Mouse (Mus musculus) forebrain, embryonic 16.5 days (tissue): ENCODE results near the gene Rps12. TPM values are rescaled to one million over a fixed set of nuclear protein-coding genes. Genes with fewer than 3 reads are reported as not detected.
A peak's percentile ranks its signal among the peaks of the same experiment; 100 is the strongest.

ENCODE experiments used
- ATAC-seq: fragments of 200-750 bp; cut with Nextera tagmentation; 2 replicates; pipeline ENCODE4 v1.8.0; 2017; ENCODE audit warnings: mild to moderate bottlenecking, moderate library complexity
- H3K27ac ChIP-seq: fragments of 300-500 bp; sonication (generic); 2 replicates; pipeline ENCODE4 v1.5.1; 2014; ENCODE audit warnings: low read length, control low read depth
- H3K27me3 ChIP-seq: fragments of 300-500 bp; sonication (generic); replicated peaks from 2 replicates; pipeline ENCODE4 v1.6.1; 2014; ENCODE audit warnings: low read length; ENCODE audit not compliant: control insufficient read depth, insufficient read depth
- H3K36me3 ChIP-seq: fragments of 300-500 bp; sonication (generic); 2 replicates; pipeline ENCODE4 v1.6.1; 2014; ENCODE audit not compliant: control insufficient read depth, insufficient read depth
- H3K4me1 ChIP-seq: fragments of 300-500 bp; sonication (generic); replicated peaks from 2 replicates; pipeline ENCODE4 v1.6.1; 2014; ENCODE audit warnings: low read length; ENCODE audit not compliant: control insufficient read depth, insufficient read depth
- H3K4me2 ChIP-seq: fragments of 300-500 bp; sonication (generic); 2 replicates; pipeline ENCODE4 v1.6.1; 2014; ENCODE audit warnings: mild to moderate bottlenecking, low read length, control low read depth
- H3K4me3 ChIP-seq: fragments of 300-500 bp; sonication (generic); replicated peaks from 2 replicates; pipeline ENCODE4 v1.5.1; 2014; ENCODE audit warnings: mild to moderate bottlenecking, low read length, control low read depth
- H3K9ac ChIP-seq: fragments of 300-500 bp; sonication (generic); replicated peaks from 2 replicates; pipeline ENCODE4 v1.6.1; 2014; ENCODE audit warnings: low read depth, low read length, control low read depth
- H3K9me3 ChIP-seq: fragments of 300-500 bp; sonication (generic); 2 replicates; pipeline ENCODE4 v1.6.1; 2016; ENCODE audit warnings: low read length; ENCODE audit not compliant: control insufficient read depth
- WGBS: fragments of 180-500 bp; shearing (Covaris S2); extraction: QIAGEN DNeasy Blood & Tissue Kit; methylation state at CpG from one replicate; pipeline ENCODE4 v1.1.7; 2014; 5-methylcytosine and 5-hydroxymethylcytosine counted together
- polyA plus RNA-seq: library from polyadenylated mRNA; unstranded; fragments of >200 nt; fragmentation: Nextera tagmentation; extraction: Ambion mirVana; gene quantifications from 2 replicates; pipeline ENCODE4 v1.2.1, GENCODE M21; 2015

The Rps12 gene
- polyA plus RNA-seq, result 105 and 109 TPM in 2 replicates

DNA sequence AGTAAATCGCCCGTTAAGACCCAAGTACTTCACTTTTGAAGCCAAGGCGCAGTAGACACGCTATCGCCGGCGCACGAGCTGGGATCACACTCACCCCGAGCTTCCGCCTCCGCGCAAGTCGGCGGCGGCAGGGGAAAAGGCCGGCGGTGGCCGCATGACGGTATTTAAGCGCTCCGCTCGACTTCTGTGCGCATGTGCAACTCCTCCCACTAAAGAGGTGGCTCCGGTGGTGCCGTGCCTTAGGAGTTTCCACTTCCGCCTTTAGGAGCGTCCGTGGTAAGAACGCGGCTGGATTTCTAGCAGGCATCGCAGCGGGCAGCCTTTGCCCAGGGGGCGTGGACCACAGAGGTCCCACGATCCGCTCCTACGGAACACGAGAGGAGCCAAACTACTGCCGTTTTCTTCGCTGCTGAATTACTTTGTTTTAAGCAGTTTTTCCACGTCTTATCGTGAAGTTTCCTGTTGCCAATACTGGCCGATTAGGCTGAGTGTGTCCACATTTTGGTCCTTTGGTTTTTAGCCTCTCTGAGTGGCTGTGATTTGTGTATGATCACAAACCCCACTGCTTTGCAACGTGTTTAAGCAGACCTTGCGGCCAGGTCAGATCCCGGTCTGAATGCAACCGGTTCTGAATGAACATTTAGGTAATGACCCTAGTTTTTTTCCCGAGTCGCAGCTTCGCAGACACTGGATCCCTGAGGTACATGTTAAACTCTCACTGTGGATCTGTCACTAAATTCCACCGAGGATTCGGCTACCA, at the start of gene Rps12:
Gene Rps12, minus strand, starts transcription at position 214 of the 760 bp plus-strand sequence.
- Histone ChIP-seq H3K4me1 (peaks cover 27% of the 10 kb centered on the region), H3K9me3 (no peaks in the 10 kb centered on the region), H3K36me3 (peaks cover 22% of the 10 kb centered on the region), H3K4me3 (peak within 1 kb of the TSS; percentile 91), H3K27ac (peak within 1 kb of the TSS; percentile 66), H3K9ac (peak within 1 kb of the TSS; percentile 89), H3K4me2 (peak within 1 kb of the TSS; percentile 98), H3K27me3 (no peaks in the 10 kb centered on the region)
- ATAC-seq, result peak; percentile 98
- WGBS, result under 1% methylated on average over 51 of the region's 51 CpGs

DNA sequence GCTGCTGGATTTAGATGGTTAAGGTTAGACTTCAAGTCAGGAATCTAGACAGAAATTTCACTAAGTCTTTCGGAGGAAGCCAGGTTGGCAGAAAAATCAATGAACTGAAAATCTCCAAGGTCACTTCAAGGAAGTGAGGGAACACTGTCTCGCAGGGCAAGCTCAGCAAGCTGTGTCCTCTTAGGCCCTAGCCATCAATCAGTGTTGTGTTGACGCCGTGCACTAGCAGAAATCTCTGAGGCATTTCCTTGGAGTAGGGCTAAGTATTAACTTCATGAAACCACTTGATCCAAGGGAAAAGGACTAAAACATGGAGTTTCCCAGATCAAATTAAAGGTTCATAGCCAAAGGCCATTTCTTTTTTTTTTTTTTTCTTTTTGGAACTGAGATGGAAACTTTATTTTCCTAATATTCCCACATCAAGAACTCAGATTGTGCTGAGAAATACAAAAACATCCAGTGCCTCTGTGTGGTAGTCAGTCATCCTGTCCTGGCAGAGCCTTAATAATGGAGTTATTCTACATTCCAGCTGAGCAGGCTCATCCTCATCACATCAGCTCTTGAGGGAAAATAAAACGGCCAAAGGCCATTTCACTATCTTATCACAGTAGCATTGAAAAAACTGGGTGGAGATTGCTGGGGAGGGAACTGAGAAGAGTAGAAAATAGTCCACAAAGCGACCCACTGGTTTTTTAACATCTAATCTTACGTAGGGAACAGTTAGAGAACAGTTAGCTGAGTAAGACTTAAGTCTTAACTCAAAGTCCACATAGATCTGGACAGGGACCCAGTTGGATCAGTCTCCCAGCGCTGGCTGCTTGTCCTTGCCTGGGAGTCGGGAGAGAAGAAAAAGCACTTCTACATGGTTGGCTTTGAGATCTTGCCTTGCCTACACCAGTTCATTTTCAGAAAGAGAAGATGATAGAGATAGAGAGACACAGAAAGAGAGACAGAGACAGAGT, 49.2 kb upstream of the Rps12 start:
- WGBS, result 83% methylated on average over 9 of the region's 9 CpGs
- no peaks in the 10 kb centered on the region for H3K27me3 ChIP-seq

DNA sequence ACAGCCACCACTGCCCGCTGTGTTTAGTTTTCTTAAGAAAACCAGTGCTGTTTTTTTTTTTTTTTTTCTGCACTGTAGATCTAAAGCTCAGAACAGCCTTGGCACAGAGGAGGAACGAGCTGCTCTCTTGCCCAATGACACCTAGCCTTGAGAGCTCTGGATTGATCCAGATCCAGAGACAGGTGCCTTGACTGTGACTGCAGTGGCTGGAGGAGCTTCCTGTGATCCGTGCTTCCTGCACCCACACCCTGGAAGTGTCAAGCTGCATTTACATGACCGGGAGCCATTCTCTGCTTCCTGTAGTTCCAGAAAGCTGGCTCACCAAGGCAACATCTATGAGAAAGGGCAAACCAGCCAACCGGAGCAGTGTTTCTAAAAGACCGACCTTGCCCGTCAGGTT, 39.4 kb upstream of the Rps12 start:
- Histone ChIP-seq H3K27ac (no peak overlapping the region), H3K4me2 (no peak overlapping the region), H3K27me3 (no peaks in the 10 kb centered on the region), H3K9ac (no peak overlapping the region), H3K36me3 (peaks cover 43% of the 10 kb centered on the region), H3K4me3 (no peak overlapping the region), H3K9me3 (no peaks in the 10 kb centered on the region), H3K4me1 (no peaks in the 10 kb centered on the region)
- 93% methylated on average over 7 of the region's 7 CpGs for WGBS
- ATAC-seq, result no peak

More for the DNA sequence above, 49.2 kb upstream of the Rps12 start:
- Histone ChIP-seq H3K4me1 (no peaks in the 10 kb centered on the region), H3K27ac (no peak overlapping the region), H3K4me3 (no peak overlapping the region), H3K9ac (no peak overlapping the region), H3K36me3 (no peaks in the 10 kb centered on the region), H3K4me2 (no peak overlapping the region), H3K9me3 (no peaks in the 10 kb centered on the region)
- no peak for ATAC-seq

DNA sequence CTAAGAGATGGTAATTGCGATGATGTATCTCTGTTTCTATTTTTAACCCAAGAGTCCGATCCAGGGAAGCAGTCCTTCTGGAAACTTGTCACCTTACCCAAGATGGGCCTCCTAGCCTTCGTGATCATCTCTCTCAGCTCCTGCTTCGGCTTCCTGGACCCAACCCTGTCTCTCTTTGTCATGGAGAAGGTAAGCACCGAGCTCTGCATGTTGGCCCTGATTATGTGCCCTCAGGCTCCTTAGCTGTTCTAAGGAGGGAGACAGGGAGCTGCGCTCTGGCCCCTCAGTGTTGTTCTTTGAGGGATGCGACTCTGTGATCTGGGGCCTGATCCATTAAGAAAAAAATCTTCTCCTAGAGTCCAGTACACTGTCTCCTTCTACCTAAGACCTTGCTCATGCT, 29.2 kb upstream of the Rps12 start:
- WGBS, result 93% methylated on average over 7 of the region's 7 CpGs
- H3K27ac ChIP-seq, result no peak overlapping the region
- H3K36me3 ChIP-seq, result peaks cover 19% of the 10 kb centered on the region
- 0 out of 2 replicates have a peak, but pooled peaks cover 3% of the 10 kb centered on the region for H3K4me1 ChIP-seq
- ATAC-seq, result no peak
- H3K9me3 ChIP-seq, result no peaks in the 10 kb centered on the region
- no peak overlapping the region for H3K4me2 ChIP-seq
- H3K27me3 ChIP-seq, result no peaks in the 10 kb centered on the region
- H3K9ac ChIP-seq, result no peak overlapping the region
- H3K4me3 ChIP-seq, result no peak overlapping the region

DNA sequence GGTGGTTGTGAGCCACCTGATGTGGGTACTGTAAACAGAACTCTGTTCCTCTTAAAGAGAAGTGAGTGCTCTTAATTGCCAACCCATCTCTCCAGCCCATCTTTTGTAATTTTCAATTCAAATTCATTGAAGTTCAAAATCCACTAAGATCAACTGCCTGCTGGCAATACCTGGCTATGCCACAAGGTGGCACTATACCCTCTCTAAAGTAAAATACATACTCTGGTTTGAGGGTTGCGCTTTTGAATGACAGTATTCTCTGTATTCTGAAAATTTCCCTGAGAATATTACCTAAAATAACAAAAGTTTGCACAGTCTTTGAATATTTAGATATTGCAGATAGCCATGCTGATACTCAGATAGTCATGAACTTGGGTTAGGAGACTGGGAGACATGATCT, 28.1 kb upstream of the Rps12 start:
- Histone ChIP-seq H3K4me1 (0 out of 2 replicates have a peak, but pooled peaks cover 3% of the 10 kb centered on the region), H3K9ac (no peak overlapping the region), H3K9me3 (no peaks in the 10 kb centered on the region), H3K4me2 (no peak overlapping the region), H3K36me3 (peaks cover 12% of the 10 kb centered on the region), H3K27me3 (no peaks in the 10 kb centered on the region), H3K27ac (no peak overlapping the region), H3K4me3 (no peak overlapping the region)
- 37% methylated on average over 1 of the region's 1 CpGs for whole genome bisulfite sequencing
- ATAC-seq, result peak; percentile 46

DNA sequence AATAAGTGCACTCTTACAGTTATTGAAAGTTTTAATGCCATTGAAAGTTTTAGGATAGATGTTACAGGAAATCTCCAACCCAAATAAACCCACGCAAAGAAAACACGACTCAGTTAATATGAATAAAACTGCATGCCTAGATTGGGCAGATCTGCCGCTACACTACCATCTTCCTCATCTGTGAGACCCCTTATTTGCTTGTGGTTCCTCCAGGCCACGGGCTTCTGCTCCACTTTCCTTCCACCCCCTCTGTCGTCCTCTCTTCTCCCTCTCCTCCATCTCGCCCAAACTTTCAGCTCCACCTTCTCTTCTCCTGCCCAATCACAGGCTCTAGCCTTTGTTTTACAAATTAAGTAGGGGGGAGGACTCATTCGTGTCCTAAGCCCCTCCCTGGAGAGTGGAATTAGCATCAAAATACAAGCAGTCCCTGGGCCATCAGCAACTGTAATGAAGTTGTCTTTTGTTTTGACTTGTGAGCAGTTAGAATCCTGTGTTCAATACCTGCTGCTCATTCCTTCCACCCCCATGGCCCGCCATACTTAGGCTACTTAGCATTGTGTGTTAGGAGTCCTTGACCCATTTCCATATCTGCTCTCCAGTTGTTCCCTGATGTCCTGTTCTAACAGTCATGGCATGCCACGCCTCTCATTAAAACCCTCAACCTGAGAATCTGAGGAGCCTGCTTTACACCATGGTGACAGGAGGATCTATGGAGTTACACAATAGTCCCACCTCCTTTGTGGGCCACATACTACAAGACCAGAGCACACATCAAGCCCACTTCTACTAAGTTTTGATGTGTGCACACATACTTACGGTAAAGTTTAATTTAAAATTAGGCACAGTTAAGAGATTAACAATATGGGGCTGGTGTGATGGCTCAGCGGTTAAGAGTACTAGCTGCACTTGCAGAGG, 26.0 kb upstream of the Rps12 start:
- ATAC-seq, result peak; percentile 62
- H3K4me1 ChIP-seq, result 0 out of 2 replicates have a peak, but pooled peaks cover 3% of the 10 kb centered on the region
- WGBS, result 35% methylated on average over 11 of the region's 11 CpGs
- H3K9ac ChIP-seq, result no peak overlapping the region
- no peak overlapping the region for H3K27ac ChIP-seq
- peaks cover 5% of the 10 kb centered on the region; the same call in 1 of the 2 replicates for H3K36me3 ChIP-seq
- no peak overlapping the region for H3K4me2 ChIP-seq
- H3K9me3 ChIP-seq, result no peaks in the 10 kb centered on the region
- H3K27me3 ChIP-seq, result no peaks in the 10 kb centered on the region
- no peak overlapping the region for H3K4me3 ChIP-seq

DNA sequence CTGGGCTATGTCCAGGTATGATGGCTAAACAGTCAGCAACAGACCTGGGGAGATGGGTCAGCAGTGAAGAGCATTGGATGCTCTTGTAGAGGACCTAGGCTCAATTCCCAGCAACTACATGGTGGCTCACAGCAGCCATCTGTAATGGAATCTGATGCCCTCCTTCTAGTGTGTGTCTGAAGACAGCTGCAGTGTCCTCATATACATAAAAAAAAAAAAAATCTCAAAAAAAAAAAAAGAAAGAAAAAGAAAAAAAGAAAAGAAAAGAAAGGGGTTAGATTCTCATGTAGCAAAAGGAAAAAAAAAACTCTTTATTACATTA, 25.3 kb upstream of the Rps12 start:
- peak; percentile 43; the same call in 1 of the 2 replicates for ATAC-seq
- no peak overlapping the region for H3K27ac ChIP-seq
- 0 out of 2 replicates have a peak, but pooled peaks cover 3% of the 10 kb centered on the region for H3K4me1 ChIP-seq

DNA sequence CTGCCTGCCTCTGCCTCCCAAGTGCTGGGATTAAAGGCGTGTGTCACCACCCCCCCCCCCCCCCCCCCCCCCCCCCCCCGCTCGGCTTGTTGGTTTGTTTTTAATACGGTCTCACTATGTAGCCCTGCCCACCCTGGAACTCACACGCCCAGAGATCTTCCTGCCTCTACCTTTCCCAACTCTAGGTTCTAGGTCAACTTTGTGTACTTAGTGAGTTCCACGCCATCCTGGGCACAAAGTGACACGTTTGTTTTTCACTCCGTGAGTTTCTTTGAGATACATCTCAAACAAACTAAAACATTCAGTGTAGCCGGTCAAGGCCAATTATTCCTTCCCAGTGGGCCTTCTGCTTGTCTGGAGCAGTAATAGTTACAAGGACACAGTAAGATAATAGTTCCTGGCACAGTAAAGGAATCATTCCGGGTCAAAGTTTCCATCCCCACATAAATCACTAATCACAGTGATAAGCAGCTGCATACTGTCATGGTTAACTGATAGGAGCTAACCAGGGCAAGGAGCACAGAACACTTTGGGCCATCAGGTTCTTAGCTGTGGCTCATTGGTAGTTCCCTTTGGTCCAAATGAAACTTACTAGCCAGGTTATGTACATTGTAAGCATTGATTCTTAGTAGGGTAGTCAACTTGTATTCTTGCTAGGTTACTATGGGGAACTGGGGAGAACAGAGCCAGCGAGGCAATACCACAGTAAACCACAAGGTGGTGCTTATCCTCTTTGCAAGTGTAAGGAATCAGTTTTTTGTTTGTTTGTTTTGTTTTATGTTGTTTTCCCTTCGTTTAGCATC, 24.8 kb upstream of the Rps12 start:
- no peak overlapping the region for H3K9ac ChIP-seq
- no peak overlapping the region for H3K27ac ChIP-seq
- no peaks in the 10 kb centered on the region for H3K9me3 ChIP-seq
- ATAC-seq, result peak; percentile 57
- 71% methylated on average over 8 of the region's 12 CpGs for WGBS
- H3K36me3 ChIP-seq, result peaks cover 5% of the 10 kb centered on the region; the same call in 1 of the 2 replicates
- no peak overlapping the region for H3K4me2 ChIP-seq
- no peaks in the 10 kb centered on the region for H3K27me3 ChIP-seq
- H3K4me1 ChIP-seq, result 0 out of 2 replicates have a peak, but pooled peaks cover 3% of the 10 kb centered on the region
- no peak overlapping the region for H3K4me3 ChIP-seq

More for the DNA sequence above, 25.3 kb upstream of the Rps12 start:
- Histone ChIP-seq H3K9ac (no peak overlapping the region), H3K9me3 (no peaks in the 10 kb centered on the region), H3K27me3 (no peaks in the 10 kb centered on the region), H3K4me2 (no peak overlapping the region), H3K36me3 (peaks cover 5% of the 10 kb centered on the region; the same call in 1 of the 2 replicates), H3K4me3 (no peak overlapping the region)
